Mouse (Mus musculus) c-Kit-positive CD71-positive TER-119-positive erythroid progenitor cells, embryonic 14.5 days (primary cell): ENCODE measurements around the gene Erp29.

Source experiments
- DNase-seq: peaks from one replicate; pipeline ENCODE4 v3.0.0-alpha.2; 2013; ENCODE audit warnings: low spot score

Gene Erp29

GRCm38 (mm10) chr5:121449976-121450375 lies 2.3 kb downstream of the Erp29 start:
- DNase-seq: peak; percentile 77

GRCm38 (mm10) chr5:121448450-121448849 lies 3.9 kb downstream of the Erp29 start:
- no peak for DNase-seq

- no peak for DNase-seq
Measured at GRCm38 (mm10) chr5:121444870-121445269, 7.4 kb downstream of the Erp29 start.

GRCm38 (mm10) chr5:121443548-121443947 lies 8.8 kb downstream of the Erp29 start:
- peak; percentile 68 for DNase-seq

- DNase-seq: no peak
Measured at GRCm38 (mm10) chr5:121438756-121439155, 13.6 kb downstream of the Erp29 start.

- DNase-seq: no peak
Measured at GRCm38 (mm10) chr5:121438131-121438530, 14.2 kb downstream of the Erp29 start.

GRCm38 (mm10) chr5:121428954-121429353 lies 23.4 kb downstream of the Erp29 start:
- no peak for DNase-seq

- no peak for DNase-seq
Measured at GRCm38 (mm10) chr5:121423297-121423696, 29.0 kb downstream of the Erp29 start.

GRCm38 (mm10) chr5:121422787-121423186 lies 29.5 kb downstream of the Erp29 start:
- DNase-seq: no peak

- DNase-seq: no peak
Measured at GRCm38 (mm10) chr5:121420721-121421120, 31.6 kb downstream of the Erp29 start.

GRCm38 (mm10) chr5:121410975-121411374 lies 41.3 kb downstream of the Erp29 start:
- no peak for DNase-seq

GRCm38 (mm10) chr5:121407856-121408255 lies 44.5 kb downstream of the Erp29 start:
- DNase-seq: no peak

GRCm38 (mm10) chr5:121400849-121401248 lies 51.5 kb downstream of the Erp29 start:
- DNase-seq: no peak

GRCm38 (mm10) chr5:121400064-121400463 lies 52.2 kb downstream of the Erp29 start:
- no peak for DNase-seq

GRCm38 (mm10) chr5:121399540-121399939 lies 52.8 kb downstream of the Erp29 start:
- no peak for DNase-seq

GRCm38 (mm10) chr5:121398965-121399462 lies 53.3 kb downstream of the Erp29 start:
- DNase-seq: no peak

GRCm38 (mm10) chr5:121398146-121398964 lies 54.0 kb downstream of the Erp29 start:
- DNase-seq: peak; percentile 21

- DNase-seq: peak; percentile 96
Measured at GRCm38 (mm10) chr5:121397187-121398145, 54.8 kb downstream of the Erp29 start, which contains the start of gene Naa25. Gene Naa25, plus strand, starts transcription at chr5:121397936.

GRCm38 (mm10) chr5:121395621-121396020 lies 56.7 kb downstream of the Erp29 start:
- DNase-seq: no peak

GRCm38 (mm10) chr5:121393402-121393801 lies 58.9 kb downstream of the Erp29 start:
- no peak for DNase-seq

GRCm38 (mm10) chr5:121392667-121393380 lies 59.5 kb downstream of the Erp29 start:
- DNase-seq: peak; percentile 65

GRCm38 (mm10) chr5:121389691-121390090 lies 62.6 kb downstream of the Erp29 start:
- no peak for DNase-seq
